Mouse (Mus musculus) ES-Bruce4 (cell line): ENCODE data around the gene Abca12. TPM values are rescaled to one million over a fixed set of nuclear protein-coding genes. Genes with fewer than 3 reads are reported as not detected.

Source experiments
- H3K27ac ChIP-seq: 2 replicates; pipeline ENCODE4 v1.5.1; 2012; ENCODE audit warnings: low read length, inconsistent platforms; ENCODE audit not compliant: insufficient read depth
- H3K27me3 ChIP-seq: 2 replicates; pipeline ENCODE4 v1.6.1; 2012; ENCODE audit warnings: mild to moderate bottlenecking, low read length, inconsistent platforms; ENCODE audit not compliant: control insufficient read depth, poor library complexity, insufficient read depth, severe bottlenecking
- H3K36me3 ChIP-seq: 2 replicates; pipeline ENCODE4 v1.6.1; 2012; ENCODE audit warnings: inconsistent platforms, mild to moderate bottlenecking, low read length, moderate library complexity; ENCODE audit not compliant: control insufficient read depth, poor library complexity, insufficient read depth, severe bottlenecking
- H3K4me1 ChIP-seq: one replicate; pipeline ENCODE4 v1.8.1; 2011; ENCODE audit warnings: low read length; ENCODE audit not compliant: control insufficient read depth, insufficient read depth
- H3K4me3 ChIP-seq: 2 replicates; pipeline ENCODE4 v1.5.1; 2011; ENCODE audit warnings: low read depth, mild to moderate bottlenecking, low read length
- H3K9ac ChIP-seq: 2 replicates; pipeline ENCODE4 v1.6.1; 2012; ENCODE audit warnings: low read depth, mild to moderate bottlenecking, inconsistent platforms; ENCODE audit not compliant: poor library complexity, severe bottlenecking
- H3K9me3 ChIP-seq: replicated peaks from 2 replicates; pipeline ENCODE4 v1.6.1; 2012; ENCODE audit warnings: mild to moderate bottlenecking, low read length, inconsistent platforms; ENCODE audit not compliant: control insufficient read depth, poor library complexity, insufficient read depth, severe bottlenecking
- CTCF ChIP-seq: IDR thresholded peaks from one replicate; pipeline ENCODE4 v1.8.1; 2011; ENCODE audit warnings: low read depth, low read length
- EP300 ChIP-seq: IDR thresholded peaks from 2 replicates; pipeline ENCODE4 v1.6.1; 2011; ENCODE audit warnings: low read depth, low read length; ENCODE audit not compliant: insufficient read depth
- POLR2A ChIP-seq: IDR thresholded peaks from one replicate; pipeline ENCODE4 v1.8.1; 2011; ENCODE audit warnings: low read length; ENCODE audit not compliant: insufficient read depth
- polyA plus RNA-seq: library from polyadenylated mRNA; stranded (reverse); fragments of >200 nt; gene quantifications from 2 replicates; pipeline ENCODE4 v1.2.4, GENCODE M21; 2011; ENCODE audit warnings: low read depth; ENCODE audit not compliant: missing spikeins, insufficient read depth, insufficient read length

The Abca12 gene
- polyA plus RNA-seq, 1 experiment, result 0.24 TPM

GRCm38 (mm10) chr1:71414084-71414483, 626 bp downstream of the Abca12 start:
- H3K4me3 ChIP-seq, result no peak overlapping the region
- no peak overlapping the region for H3K27ac ChIP-seq
- no peaks in the 10 kb centered on the region for H3K36me3 ChIP-seq
- H3K9ac ChIP-seq, result no peak overlapping the region
- no peaks in the 10 kb centered on the region for H3K4me1 ChIP-seq
- no peaks in the 10 kb centered on the region for H3K27me3 ChIP-seq
- peaks cover 6% of the 10 kb centered on the region; the same call in 1 of the 2 replicates for H3K9me3 ChIP-seq
- TF ChIP-seq POLR2A (no peak), CTCF (no peak)

DNA sequence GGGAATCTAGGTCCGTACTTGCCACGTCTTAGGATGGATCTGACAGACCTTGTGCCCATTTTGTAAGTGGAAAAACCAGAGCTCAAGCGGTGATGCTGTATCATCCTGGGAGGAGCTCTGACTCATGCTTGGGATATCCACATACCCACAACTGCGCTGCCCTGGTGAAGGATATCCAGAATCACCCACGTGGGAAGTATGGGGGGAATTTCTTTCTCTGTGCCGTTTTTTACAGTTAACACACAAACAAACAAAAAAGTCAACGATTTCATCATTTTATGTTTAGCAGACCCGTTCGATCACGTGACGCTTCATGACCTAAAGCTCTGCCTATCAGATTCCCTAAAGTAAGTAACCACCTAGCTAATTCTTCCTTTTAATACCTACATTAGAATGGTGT, 1.6 kb downstream of the Abca12 start:
- no peaks in the 10 kb centered on the region for H3K27me3 ChIP-seq
- H3K4me3 ChIP-seq, result no peak overlapping the region
- no peak for TF ChIP-seq CTCF
- no peak for TF ChIP-seq EP300
- TF ChIP-seq POLR2A, result no peak
- H3K9me3 ChIP-seq, result peaks cover 6% of the 10 kb centered on the region; the same call in 1 of the 2 replicates
- H3K9ac ChIP-seq, result no peak overlapping the region
- H3K36me3 ChIP-seq, result no peaks in the 10 kb centered on the region
- no peak overlapping the region for H3K27ac ChIP-seq
- H3K4me1 ChIP-seq, result no peaks in the 10 kb centered on the region

DNA sequence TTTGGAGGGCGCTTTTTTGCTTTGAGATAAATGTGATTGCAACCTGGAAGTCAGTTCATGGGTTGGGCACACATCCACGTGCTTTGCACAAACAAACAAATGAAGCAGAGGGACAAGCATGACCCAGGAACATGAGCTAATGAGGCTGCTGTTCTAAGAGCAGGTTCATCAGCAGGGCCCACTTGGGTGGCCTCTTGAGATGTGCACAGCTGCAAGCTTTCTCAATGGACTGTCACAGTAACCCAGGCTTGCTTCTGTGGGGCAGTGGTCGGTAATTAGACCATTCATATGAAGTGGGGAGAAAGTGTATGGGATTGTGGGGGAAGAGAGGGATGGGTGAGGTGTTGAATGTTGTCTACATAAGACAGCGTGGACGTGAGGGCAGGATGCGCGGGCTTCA, 7.0 kb downstream of the Abca12 start:
- no peak overlapping the region for H3K9ac ChIP-seq
- no peak overlapping the region for H3K4me3 ChIP-seq
- no peaks in the 10 kb centered on the region for H3K36me3 ChIP-seq
- no peaks in the 10 kb centered on the region for H3K4me1 ChIP-seq
- TF ChIP-seq EP300 (no peak), CTCF (no peak), POLR2A (no peak)
- no peaks in the 10 kb centered on the region for H3K9me3 ChIP-seq
- no peak overlapping the region for H3K27ac ChIP-seq
- H3K27me3 ChIP-seq, result no peaks in the 10 kb centered on the region

DNA sequence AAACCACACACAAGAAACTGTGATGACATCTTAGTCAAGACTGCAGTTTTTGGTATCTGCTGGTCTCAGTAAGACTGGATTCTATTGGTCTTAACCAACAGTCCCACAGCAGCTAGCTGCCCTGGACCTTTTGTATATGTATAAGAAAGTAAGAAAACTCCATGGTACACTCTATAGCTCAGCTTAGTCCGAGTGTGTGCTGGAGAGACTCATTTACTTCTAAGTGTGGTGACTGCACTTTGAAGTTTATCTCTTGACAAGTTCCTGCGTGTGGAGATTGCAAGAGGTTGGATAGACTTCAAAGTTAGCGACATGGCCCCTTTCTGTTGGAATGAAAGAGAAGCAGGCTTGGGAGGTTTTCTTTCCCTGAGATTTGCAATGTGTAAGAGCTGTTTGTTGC, 17.1 kb downstream of the Abca12 start:
- no peak overlapping the region for H3K27ac ChIP-seq
- no peaks in the 10 kb centered on the region for H3K27me3 ChIP-seq
- H3K9ac ChIP-seq, result no peak overlapping the region
- no peaks in the 10 kb centered on the region for H3K4me1 ChIP-seq
- H3K36me3 ChIP-seq, result no peaks in the 10 kb centered on the region
- H3K9me3 ChIP-seq, result no peaks in the 10 kb centered on the region
- no peak overlapping the region for H3K4me3 ChIP-seq
- TF ChIP-seq CTCF (no peak), POLR2A (no peak), EP300 (no peak)

- no peaks in the 10 kb centered on the region for H3K9me3 ChIP-seq
- no peaks in the 10 kb centered on the region for H3K27me3 ChIP-seq
- H3K4me1 ChIP-seq, result no peaks in the 10 kb centered on the region
- no peak overlapping the region for H3K9ac ChIP-seq
- H3K4me3 ChIP-seq, result no peak overlapping the region
- H3K36me3 ChIP-seq, result no peaks in the 10 kb centered on the region
- TF ChIP-seq POLR2A (no peak), CTCF (no peak), EP300 (no peak)
- no peak overlapping the region for H3K27ac ChIP-seq
These were observed 18.6 kb downstream of the Abca12 start for GRCm38 (mm10) chr1:71396105-71396504.

- no peak overlapping the region for H3K27ac ChIP-seq
- TF ChIP-seq CTCF (no peak), EP300 (no peak), POLR2A (no peak)
- H3K4me1 ChIP-seq, result no peaks in the 10 kb centered on the region
- no peak overlapping the region for H3K4me3 ChIP-seq
- no peaks in the 10 kb centered on the region for H3K36me3 ChIP-seq
- H3K9ac ChIP-seq, result no peak overlapping the region
- H3K27me3 ChIP-seq, result no peaks in the 10 kb centered on the region
- H3K9me3 ChIP-seq, result no peaks in the 10 kb centered on the region
These were observed 20.5 kb downstream of the Abca12 start for GRCm38 (mm10) chr1:71394177-71394576.
